Mouse (Mus musculus) embryo, embryonic 10.5 days (tissue): ENCODE results near the gene Gm21887.
"Not testable (repeated sequence)": the region's sequence is repeated elsewhere in the genome, so short reads cannot be mapped to it uniquely, and the experiment has no call there.

Experiments
- DNase-seq: peaks from one replicate; pipeline ENCODE4 v3.0.0-alpha.2; 2015; ENCODE audit warnings: low spot score

Gm21887 gene

GRCm38 (mm10) chrX:169997854-169998456 is 11.5 kb upstream of the Gm21887 start:
- DNase-seq = peak; percentile 89

GRCm38 (mm10) chrX:169998559-169999219 is 10.8 kb upstream of the Gm21887 start:
- DNase-seq = not testable (repeated sequence)

GRCm38 (mm10) chrX:169999226-169999883 is 10.1 kb upstream of the Gm21887 start:
- DNase-seq = not testable (repeated sequence)

GRCm38 (mm10) chrX:169999912-170000641 is 9.4 kb upstream of the Gm21887 start:
- DNase-seq = not testable (repeated sequence)

- DNase-seq = not testable (repeated sequence)
Observed at GRCm38 (mm10) chrX:170000642-170001387, 8.6 kb upstream of the Gm21887 start.

GRCm38 (mm10) chrX:170001388-170001695 is 8.1 kb upstream of the Gm21887 start:
- DNase-seq = not testable (repeated sequence)

- DNase-seq = not testable (repeated sequence)
Observed at GRCm38 (mm10) chrX:170002510-170003197, 6.8 kb upstream of the Gm21887 start.

GRCm38 (mm10) chrX:170003536-170003935 is 5.9 kb upstream of the Gm21887 start:
- not testable (repeated sequence) for DNase-seq

GRCm38 (mm10) chrX:170004236-170004635 is 5.2 kb upstream of the Gm21887 start:
- not testable (repeated sequence) for DNase-seq

- not testable (repeated sequence) for DNase-seq
Observed at GRCm38 (mm10) chrX:170004793-170005192, 4.7 kb upstream of the Gm21887 start.

GRCm38 (mm10) chrX:170005194-170005593 is 4.3 kb upstream of the Gm21887 start:
- DNase-seq = not testable (repeated sequence)

- DNase-seq = not testable (repeated sequence)
Observed at GRCm38 (mm10) chrX:170005695-170006297, 3.7 kb upstream of the Gm21887 start.

- DNase-seq = not testable (repeated sequence)
Observed at GRCm38 (mm10) chrX:170006694-170007247, 2.7 kb upstream of the Gm21887 start.

- DNase-seq = not testable (repeated sequence)
Observed at GRCm38 (mm10) chrX:170007375-170008178, 1.9 kb upstream of the Gm21887 start.

GRCm38 (mm10) chrX:170008179-170008467 is 1.3 kb upstream of the Gm21887 start:
- DNase-seq = not testable (repeated sequence)

GRCm38 (mm10) chrX:170008584-170008983 is 875 bp upstream of the Gm21887 start:
- not testable (repeated sequence) for DNase-seq

GRCm38 (mm10) chrX:170009801-170010221 is 352 bp downstream of the Gm21887 start:
- DNase-seq = peak; percentile 99

- DNase-seq = not testable (repeated sequence)
Observed at GRCm38 (mm10) chrX:170010581-170011528, 1.4 kb downstream of the Gm21887 start.

GRCm38 (mm10) chrX:170011529-170011879 is 2.0 kb downstream of the Gm21887 start:
- DNase-seq = not testable (repeated sequence)
